Mouse (Mus musculus): ENCODE measurements around the gene Pdpk1.

DNA sequence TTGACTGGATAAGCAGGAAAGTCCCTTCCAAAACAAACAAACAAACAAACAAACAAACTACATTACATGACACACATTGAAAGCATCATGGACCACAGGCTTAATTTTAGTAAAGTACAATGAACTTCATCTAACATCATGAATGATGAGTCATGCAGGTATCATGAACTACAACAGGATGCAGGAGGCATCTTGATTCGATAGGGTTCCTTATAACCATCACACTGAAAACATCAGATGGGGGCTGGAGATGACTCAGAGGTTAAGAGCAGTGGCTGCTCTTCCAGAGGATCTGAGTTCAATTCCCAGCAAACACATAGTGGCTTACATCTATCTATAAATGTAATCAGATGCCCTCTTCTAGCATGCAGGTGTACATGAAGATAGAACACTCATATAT is 23.1 kb downstream of the Pdpk1 start:
- TF ChIP-seq GATA1 (IDR thresholded peaks at IDR 0.05; ENCODE audit: low read depth, low read length) (no peak), POLR2A (IDR thresholded peaks at IDR 0.05; ENCODE audit: control insufficient read depth in 1 of 2, insufficient read depth in 1 of 2, low read depth in 1 of 2, low read length in 2 of 2, poor library complexity in 1 of 2) (no peak), MAX (IDR thresholded peaks at IDR 0.05; ENCODE audit: low read length) (no peak), CTCF (IDR thresholded peaks at IDR 0.05 in 2 of 3, conservative IDR thresholded peaks at IDR 0.05 in 1 of 3; ENCODE audit: control insufficient read depth in 1 of 3, insufficient read depth in 1 of 3, low read depth in 2 of 3, low read length in 3 of 3, poor library complexity in 1 of 3, severe bottlenecking in 1 of 3) (no peak), EP300 (IDR thresholded peaks at IDR 0.05; ENCODE audit: low read depth in 1 of 2, low read length in 2 of 2) (no peak), ZMIZ1 (IDR thresholded peaks at IDR 0.05; ENCODE audit: low read depth, low read length) (no peak), MEF2A (IDR thresholded peaks at IDR 0.05; ENCODE audit: extremely low read depth, insufficient replicate concordance, low read depth, low read length, poor library complexity, severe bottlenecking) (no peak)
